Mouse (Mus musculus) E14TG2a.4 (cell line): ENCODE results near the gene Etfb.

Experiments
- CTCF ChIP-seq: conservative IDR thresholded peaks from 2 replicates; pipeline ENCODE4 v1.5.1; 2014; ENCODE audit warnings: low read length
- POU5F1 ChIP-seq: IDR thresholded peaks from 2 replicates; pipeline ENCODE4 v1.6.1; 2014; ENCODE audit warnings: low read length, borderline replicate concordance

DNA sequence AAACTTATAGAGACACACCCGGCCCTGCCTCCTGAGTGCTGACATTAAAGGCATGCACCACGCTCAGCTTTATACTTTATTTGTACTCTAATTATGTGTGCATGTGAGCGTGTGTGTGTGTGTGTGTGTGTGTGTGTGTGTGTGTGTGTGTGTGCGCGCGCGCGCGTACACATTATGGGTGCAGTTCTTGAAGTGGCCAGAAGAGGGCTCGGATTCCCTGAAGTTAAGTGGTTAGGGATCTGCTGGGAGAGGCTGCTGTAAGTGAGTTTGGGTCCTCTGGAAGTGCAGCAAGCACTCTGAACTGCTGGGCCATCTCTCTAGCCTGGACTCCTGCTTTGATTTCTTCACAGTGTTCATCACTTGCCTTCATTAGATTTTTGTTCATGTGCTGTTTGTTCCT lies 26.6 kb upstream of the Etfb start:
- TF ChIP-seq CTCF (peak; percentile 19; the same call in 1 of the 2 replicates), POU5F1 (no peak)
